Mouse (Mus musculus): Measurements from ENCODE around the gene Clba1. TPM values are rescaled to one million over a fixed set of nuclear protein-coding genes. Genes with fewer than 3 reads are reported as not detected.

The Clba1 gene
- 0.71 and 0.83 TPM in 2 replicates for polyA plus RNA-seq (2015; fragmentation: Nextera tagmentation; extraction: Ambion mirVana)

DNA sequence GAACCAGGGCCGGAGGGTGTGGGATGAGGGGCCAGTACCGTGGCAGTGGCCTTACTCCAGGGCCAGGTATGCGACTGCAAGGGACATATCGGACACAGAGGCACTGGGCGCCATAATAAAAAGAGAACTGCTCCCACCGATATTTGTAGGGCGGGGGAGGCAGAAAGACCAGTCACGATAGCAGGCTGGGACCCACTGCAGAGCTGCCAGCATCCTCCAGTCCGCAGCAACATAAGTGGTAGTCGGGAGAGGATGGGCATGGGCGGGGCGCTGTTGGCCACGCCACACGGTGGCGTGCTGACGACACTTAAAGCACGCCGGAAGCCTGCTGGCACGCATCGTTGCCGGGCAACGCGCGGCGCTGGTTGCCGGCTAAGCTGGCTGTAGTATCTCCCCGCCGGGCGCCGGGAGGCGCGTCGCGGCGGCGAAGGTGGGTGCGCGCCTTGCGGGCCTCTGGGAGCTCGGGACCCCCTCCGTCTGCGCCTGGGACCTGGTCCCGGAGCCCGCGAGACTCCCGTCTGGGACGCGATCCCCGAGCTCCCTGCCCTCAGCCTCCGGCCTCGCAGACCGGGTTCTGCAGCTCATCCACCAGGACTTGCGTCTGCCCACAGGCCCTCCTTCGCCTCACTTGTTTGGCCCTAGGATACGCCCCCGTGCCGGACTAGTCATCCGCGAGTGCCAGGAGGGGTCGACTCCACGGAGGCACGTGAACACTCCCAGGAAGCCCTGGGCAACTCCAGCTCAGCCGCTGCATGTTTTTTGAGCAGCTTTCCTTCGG, at the start of gene Clba1:
Gene Clba1, plus strand, starts transcription at position 351 of the 778 bp plus-strand sequence.
- Histone ChIP-seq H3K4me1 (replicated peaks) (peaks cover 18% of the 10 kb centered on the region), H3K4me2 (peak within 1 kb of the TSS; percentile 90), H3K36me3 (no peaks in the 10 kb centered on the region), H3K9ac (peak within 1 kb of the TSS; percentile 67), H3K4me3 (replicated peaks) (peak within 1 kb of the TSS; percentile 67), H3K27ac (no peak within 1 kb of the TSS), H3K27me3 (peaks cover 67% of the 10 kb centered on the region), H3K9me3 (replicated peaks) (no peaks in the 10 kb centered on the region)
- DNase-seq: peak; percentile 80
- WGBS (ENCODE audit: insufficient replicate concordance): 3% methylated on average over 64 of the region's 64 CpGs
- peak; percentile 85 for ATAC-seq (ENCODE audit: low read depth)

DNA sequence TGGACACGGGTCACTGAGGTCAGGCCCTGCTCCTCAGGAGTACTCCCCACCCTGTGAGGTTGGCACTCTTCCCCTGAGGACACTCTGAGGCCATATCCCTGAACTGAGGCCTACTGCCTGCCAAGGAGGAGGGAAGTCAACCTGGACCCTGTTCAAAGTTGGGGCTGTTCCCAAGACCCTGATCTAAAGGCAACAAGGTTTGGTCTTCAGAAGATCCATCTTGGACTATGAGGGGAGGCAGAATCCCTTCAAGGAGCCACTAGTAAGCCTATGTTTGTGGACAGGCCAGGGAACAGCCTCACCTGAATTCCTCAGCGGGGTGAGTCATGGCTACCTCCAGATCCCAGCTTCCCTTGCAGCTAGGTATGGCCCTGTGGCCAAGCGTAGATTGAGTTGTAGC, 49.3 kb upstream of the Clba1 start:
- DNase-seq (no peak), ATAC-seq (ENCODE audit: low read depth) (no peak)
- Histone ChIP-seq H3K4me1 (replicated peaks) (no peaks in the 10 kb centered on the region; the same call in 1 of the 2 replicates), H3K27me3 (0 out of 2 replicates have a peak, but pooled peaks cover 4% of the 10 kb centered on the region), H3K27ac (no peak overlapping the region), H3K9me3 (replicated peaks) (no peaks in the 10 kb centered on the region), H3K4me2 (no peak overlapping the region), H3K9ac (no peak overlapping the region), H3K4me3 (replicated peaks) (no peak overlapping the region), H3K36me3 (no peaks in the 10 kb centered on the region)
- WGBS (ENCODE audit: insufficient replicate concordance): 51% methylated on average over 3 of the region's 3 CpGs

DNA sequence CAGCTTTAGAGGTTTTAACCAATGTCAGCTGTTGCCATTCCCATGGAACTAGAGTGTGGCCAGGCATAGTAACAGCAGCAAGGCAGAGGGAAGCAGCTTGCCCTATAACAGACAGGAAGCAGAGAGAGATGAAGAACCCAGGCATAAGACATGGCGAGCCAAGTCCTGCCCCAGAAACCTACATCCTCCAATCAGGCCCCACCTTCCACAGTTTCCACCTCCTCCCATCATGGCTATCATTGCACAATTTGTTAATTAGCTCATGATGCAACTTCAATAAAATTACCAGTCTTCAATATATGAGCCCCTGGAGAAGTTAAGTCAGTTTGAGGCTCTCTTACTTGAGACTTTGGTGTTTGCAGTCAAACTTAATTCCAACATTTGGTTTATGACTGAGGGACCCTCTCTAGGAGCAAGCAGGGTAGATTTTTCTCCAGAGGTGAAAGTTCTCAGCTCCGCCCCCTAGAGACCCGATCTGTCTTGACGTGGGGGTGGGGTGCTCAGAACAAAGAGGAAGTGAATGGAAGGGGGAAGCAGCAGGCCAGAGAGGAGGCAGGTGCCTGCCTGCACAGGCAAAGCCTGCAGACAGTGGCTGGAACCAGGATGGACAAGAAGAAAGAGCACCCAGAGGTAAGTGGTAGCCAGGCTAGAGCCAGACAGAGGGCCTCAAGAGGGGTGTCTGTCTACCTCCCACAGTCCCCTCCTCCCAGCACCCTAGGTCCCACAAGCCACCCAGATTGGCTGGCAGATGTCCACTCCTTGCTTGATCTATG, 48.4 kb upstream of the Clba1 start, which contains the start of gene Pld4:
Gene Pld4, plus strand, starts transcription at position 502 of the 773 bp plus-strand sequence.
- Histone ChIP-seq H3K9ac (no peak within 1 kb of the TSS), H3K4me1 (replicated peaks) (no peaks in the 10 kb centered on the region; the same call in 1 of the 2 replicates), H3K9me3 (replicated peaks) (no peaks in the 10 kb centered on the region), H3K27ac (no peak within 1 kb of the TSS), H3K4me3 (replicated peaks) (peak within 1 kb of the TSS; percentile 6; the same call in 1 of the 2 replicates), H3K27me3 (0 out of 2 replicates have a peak, but pooled peaks cover 4% of the 10 kb centered on the region), H3K36me3 (no peaks in the 10 kb centered on the region), H3K4me2 (0 out of 2 replicates have a peak within 1 kb of the TSS, but pooled peaks have one; percentile 2)
- 15% methylated on average over 4 of the region's 4 CpGs for WGBS (ENCODE audit: insufficient replicate concordance)
- no peak for DNase-seq
- ATAC-seq (ENCODE audit: low read depth): 0 out of 2 replicates have a peak, but pooled peaks have one; percentile 26

DNA sequence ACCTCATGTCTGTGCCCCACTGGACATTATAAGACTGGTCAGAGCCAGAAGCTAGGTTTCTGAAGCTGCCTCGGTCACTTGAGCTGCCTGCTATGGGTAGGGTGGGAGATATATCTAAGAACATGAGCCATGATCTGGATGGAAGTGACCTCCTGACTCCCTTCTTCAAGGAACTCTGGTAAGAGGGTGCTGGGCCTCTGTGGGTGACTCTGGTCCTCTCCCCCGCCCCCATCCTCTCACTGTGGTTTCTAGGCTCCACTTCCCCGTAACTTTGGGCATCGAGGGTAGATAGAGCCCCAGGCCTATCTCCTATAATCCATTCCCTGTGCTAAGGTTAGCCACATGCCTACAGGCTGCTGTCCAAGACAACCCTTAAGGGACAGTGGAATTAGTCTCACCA, 47.3 kb upstream of the Clba1 start:
- Histone ChIP-seq H3K9ac (no peak overlapping the region), H3K4me2 (peak overlapping the region; percentile 12; the same call in 1 of the 2 replicates)
- 22% methylated on average over 4 of the region's 4 CpGs for WGBS (ENCODE audit: insufficient replicate concordance)

GRCm38 (mm10) chr12:112762018-112762417, 46.7 kb upstream of the Clba1 start:
- H3K27ac ChIP-seq: no peak overlapping the region
- peak overlapping the region; percentile 12; the same call in 1 of the 2 replicates for H3K4me2 ChIP-seq
- no peaks in the 10 kb centered on the region for H3K9me3 ChIP-seq (replicated peaks)
- H3K4me3 ChIP-seq (replicated peaks): no peak overlapping the region
- H3K27me3 ChIP-seq: no peaks in the 10 kb centered on the region
- DNase-seq: no peak
- H3K4me1 ChIP-seq (replicated peaks): no peaks in the 10 kb centered on the region; the same call in 1 of the 2 replicates
- no peak overlapping the region for H3K9ac ChIP-seq
- H3K36me3 ChIP-seq: no peaks in the 10 kb centered on the region
- WGBS (ENCODE audit: insufficient replicate concordance): 57% methylated on average over 3 of the region's 3 CpGs
- 0 out of 2 replicates have a peak, but pooled peaks have one; percentile 12 for ATAC-seq (ENCODE audit: low read depth)

More for the DNA sequence above, 47.3 kb upstream of the Clba1 start:
- Histone ChIP-seq H3K4me3 (replicated peaks) (no peak overlapping the region), H3K4me1 (replicated peaks) (no peaks in the 10 kb centered on the region; the same call in 1 of the 2 replicates), H3K36me3 (no peaks in the 10 kb centered on the region), H3K9me3 (replicated peaks) (no peaks in the 10 kb centered on the region), H3K27me3 (no peaks in the 10 kb centered on the region), H3K27ac (no peak overlapping the region)
- DNase-seq: no peak
- ATAC-seq (ENCODE audit: low read depth): no peak

DNA sequence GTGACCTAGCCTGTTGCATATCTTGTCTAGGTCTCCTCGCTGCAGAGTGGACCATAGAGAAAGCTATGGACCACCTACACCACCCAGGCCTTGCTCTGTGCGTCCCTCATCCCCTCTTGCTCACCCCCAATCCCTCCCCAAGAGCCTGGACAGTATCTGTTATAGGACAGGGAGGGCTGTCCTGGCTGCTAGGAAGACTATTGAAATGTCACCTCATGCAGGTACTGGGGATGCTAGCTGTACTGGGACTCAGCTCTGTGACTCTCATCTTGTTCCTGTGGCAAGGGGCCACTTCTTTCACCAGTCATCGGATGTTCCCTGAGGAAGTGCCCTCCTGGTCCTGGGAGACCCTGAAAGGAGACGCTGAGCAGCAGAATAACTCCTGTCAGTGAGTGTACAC, 45.6 kb upstream of the Clba1 start:
- Histone ChIP-seq H3K9ac (no peak overlapping the region), H3K4me1 (replicated peaks) (no peaks in the 10 kb centered on the region; the same call in 1 of the 2 replicates), H3K36me3 (no peaks in the 10 kb centered on the region), H3K27ac (no peak overlapping the region), H3K4me2 (no peak overlapping the region), H3K9me3 (replicated peaks) (no peaks in the 10 kb centered on the region), H3K4me3 (replicated peaks) (no peak overlapping the region), H3K27me3 (no peaks in the 10 kb centered on the region)
- no peak for DNase-seq
- 54% methylated on average over 4 of the region's 4 CpGs for WGBS (ENCODE audit: insufficient replicate concordance)
- ATAC-seq (ENCODE audit: low read depth): no peak

GRCm38 (mm10) chr12:112764141-112764540, 44.6 kb upstream of the Clba1 start:
- ATAC-seq (ENCODE audit: low read depth) (no peak), DNase-seq (no peak)
- Histone ChIP-seq H3K9ac (no peak overlapping the region), H3K27ac (no peak overlapping the region), H3K9me3 (replicated peaks) (no peaks in the 10 kb centered on the region), H3K4me3 (replicated peaks) (no peak overlapping the region), H3K4me2 (no peak overlapping the region), H3K36me3 (no peaks in the 10 kb centered on the region), H3K27me3 (no peaks in the 10 kb centered on the region), H3K4me1 (replicated peaks) (no peaks in the 10 kb centered on the region; the same call in 1 of the 2 replicates)
- 58% methylated on average over 5 of the region's 5 CpGs for WGBS (ENCODE audit: insufficient replicate concordance)

- H3K36me3 ChIP-seq: no peaks in the 10 kb centered on the region
- no peak overlapping the region for H3K4me3 ChIP-seq (replicated peaks)
- H3K9ac ChIP-seq: no peak overlapping the region
- no peaks in the 10 kb centered on the region; the same call in 1 of the 2 replicates for H3K4me1 ChIP-seq (replicated peaks)
- no peak for DNase-seq
- 62% methylated on average over 7 of the region's 7 CpGs for WGBS (ENCODE audit: insufficient replicate concordance)
- no peaks in the 10 kb centered on the region for H3K9me3 ChIP-seq (replicated peaks)
- no peaks in the 10 kb centered on the region for H3K27me3 ChIP-seq
- no peak for ATAC-seq (ENCODE audit: low read depth)
- no peak overlapping the region for H3K4me2 ChIP-seq
- H3K27ac ChIP-seq: no peak overlapping the region
Measured at GRCm38 (mm10) chr12:112764991-112765390, 43.7 kb upstream of the Clba1 start.

DNA sequence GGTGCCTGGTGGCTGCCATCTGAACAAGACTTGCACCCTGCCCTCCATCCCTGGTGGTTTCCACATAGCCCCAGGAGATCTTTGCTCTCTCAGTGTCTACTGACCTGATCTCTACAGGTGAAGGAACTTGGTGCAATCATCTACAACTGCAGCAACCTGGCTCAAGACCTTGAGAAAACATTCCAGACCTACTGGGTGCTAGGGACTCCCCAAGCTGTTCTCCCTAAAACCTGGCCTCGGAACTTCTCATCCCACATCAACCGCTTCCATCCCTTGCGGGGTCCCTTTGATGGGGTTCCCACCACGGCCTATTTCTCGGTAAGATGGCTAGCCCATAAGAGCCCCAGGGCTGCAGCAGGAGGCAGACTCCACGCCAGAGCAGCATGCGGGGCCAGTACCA, 42.2 kb upstream of the Clba1 start:
- 74% methylated on average over 7 of the region's 7 CpGs for WGBS (ENCODE audit: insufficient replicate concordance)
- Histone ChIP-seq H3K36me3 (no peaks in the 10 kb centered on the region), H3K27ac (no peak overlapping the region), H3K9me3 (replicated peaks) (no peaks in the 10 kb centered on the region), H3K4me2 (no peak overlapping the region), H3K9ac (no peak overlapping the region), H3K4me3 (replicated peaks) (no peak overlapping the region), H3K27me3 (no peaks in the 10 kb centered on the region), H3K4me1 (replicated peaks) (no peaks in the 10 kb centered on the region)
- ATAC-seq (ENCODE audit: low read depth) (no peak), DNase-seq (no peak)

- no peak overlapping the region for H3K4me2 ChIP-seq
- WGBS (ENCODE audit: insufficient replicate concordance): 81% methylated on average over 16 of the region's 16 CpGs
- H3K9ac ChIP-seq: no peak overlapping the region
- no peaks in the 10 kb centered on the region for H3K36me3 ChIP-seq
- no peaks in the 10 kb centered on the region for H3K4me1 ChIP-seq (replicated peaks)
- ATAC-seq (ENCODE audit: low read depth): no peak
- no peak overlapping the region for H3K27ac ChIP-seq
- no peak for DNase-seq
- no peak overlapping the region for H3K4me3 ChIP-seq (replicated peaks)
- 0 out of 2 replicates have a peak, but pooled peaks cover 2% of the 10 kb centered on the region for H3K27me3 ChIP-seq
- H3K9me3 ChIP-seq (replicated peaks): no peaks in the 10 kb centered on the region
Measured at GRCm38 (mm10) chr12:112767036-112767890, 41.5 kb upstream of the Clba1 start.
